Mouse (Mus musculus): ENCODE measurements at regions not wholly inside any gene's neighbourhood (a gene's known extent, or its start where the extent isn't known, plus 50 kb on each side); places are given as distances from the start of the nearest gene placed in this dataset.

DNA sequence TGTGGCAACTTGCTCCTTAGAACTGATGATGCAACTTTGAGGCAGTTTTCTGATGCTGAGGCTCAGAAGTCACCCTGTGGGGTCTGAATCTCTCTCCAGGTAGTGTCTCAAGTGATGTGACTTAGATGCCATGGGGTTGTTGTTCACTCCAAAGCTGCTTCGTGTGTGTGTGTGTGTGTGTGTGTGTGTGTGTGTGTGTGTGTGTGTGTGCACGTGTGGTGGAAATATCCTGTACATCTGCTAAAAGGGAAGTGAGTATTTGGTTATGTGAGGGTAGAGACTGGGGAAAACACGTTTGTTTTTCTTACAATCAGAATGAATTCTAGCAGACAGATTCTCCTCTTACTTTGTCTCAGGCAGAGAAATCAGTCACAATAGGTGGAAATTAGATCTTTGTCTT lies 276.5 kb downstream of the Insc start:
- H3K9me3 ChIP-seq, result no peaks in the 10 kb centered on the region
- H3K4me2 ChIP-seq, result no peak overlapping the region
- H3K9ac ChIP-seq, result no peak overlapping the region
- no peak overlapping the region for H3K4me3 ChIP-seq
- no peaks in the 10 kb centered on the region for H3K4me1 ChIP-seq
- H3K27me3 ChIP-seq, result no peaks in the 10 kb centered on the region
- no peaks in the 10 kb centered on the region for H3K36me3 ChIP-seq
- 56% methylated on average over 3 of the region's 3 CpGs for WGBS
- no peak overlapping the region for H3K27ac ChIP-seq
- no peak for ATAC-seq (ENCODE audit: insufficient number of reproducible peaks, low FRiP score, low TSS enrichment, low read depth)

DNA sequence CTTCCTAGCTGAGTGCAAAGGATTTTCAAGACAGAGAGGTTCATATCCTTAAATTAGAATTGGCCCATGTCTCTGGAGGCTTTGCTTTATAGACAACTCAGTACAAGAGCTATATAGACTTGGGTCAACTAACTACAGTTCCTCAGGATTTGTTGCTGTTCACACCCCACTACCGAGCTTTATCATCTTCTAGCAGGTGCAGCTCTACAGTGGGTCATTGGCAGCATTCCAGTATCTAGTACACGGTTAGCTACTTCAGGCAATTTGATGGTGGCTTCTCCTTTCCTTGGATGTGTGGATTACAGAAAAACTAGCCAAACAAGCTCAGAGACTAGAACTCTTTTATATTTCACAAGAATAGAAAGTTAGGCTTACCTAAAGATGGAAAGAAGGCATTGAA lies 282.3 kb downstream of the Insc start:
- Histone ChIP-seq H3K27ac (no peak overlapping the region), H3K4me1 (no peaks in the 10 kb centered on the region), H3K4me3 (no peak overlapping the region), H3K9ac (no peak overlapping the region), H3K27me3 (no peaks in the 10 kb centered on the region), H3K9me3 (no peaks in the 10 kb centered on the region), H3K36me3 (no peaks in the 10 kb centered on the region), H3K4me2 (no peak overlapping the region)
- 46% methylated on average over 2 of the region's 2 CpGs for WGBS
- no peak for ATAC-seq (ENCODE audit: insufficient number of reproducible peaks, low FRiP score, low TSS enrichment, low read depth)

DNA sequence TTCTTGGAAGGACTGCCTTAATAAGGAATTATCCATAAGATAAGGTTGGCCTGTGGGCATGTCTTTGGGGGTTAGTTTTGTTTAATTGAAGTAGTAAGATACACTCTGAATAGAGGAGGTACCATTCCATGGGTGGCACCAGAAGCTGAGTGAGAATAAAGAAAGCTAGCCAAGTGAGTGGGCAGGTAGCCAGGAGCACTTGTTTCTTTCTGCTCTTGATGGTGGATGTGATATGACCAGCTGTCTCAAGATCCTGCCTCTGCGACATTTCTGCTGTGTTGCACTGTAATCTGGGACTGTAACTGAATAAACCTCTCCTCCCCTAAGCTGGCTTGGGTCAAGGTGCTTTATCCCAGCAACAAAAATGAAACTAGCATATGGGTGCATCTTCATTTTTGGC lies 284.2 kb downstream of the Insc start:
- H3K9ac ChIP-seq, result no peak overlapping the region
- H3K27ac ChIP-seq, result no peak overlapping the region
- no peak overlapping the region for H3K4me3 ChIP-seq
- no peaks in the 10 kb centered on the region for H3K36me3 ChIP-seq
- no peaks in the 10 kb centered on the region for H3K4me1 ChIP-seq
- no peak for ATAC-seq (ENCODE audit: insufficient number of reproducible peaks, low FRiP score, low TSS enrichment, low read depth)
- no peak overlapping the region for H3K4me2 ChIP-seq
- 57% methylated on average over 1 of the region's 1 CpGs for WGBS
- no peaks in the 10 kb centered on the region for H3K27me3 ChIP-seq
- H3K9me3 ChIP-seq, result no peaks in the 10 kb centered on the region

DNA sequence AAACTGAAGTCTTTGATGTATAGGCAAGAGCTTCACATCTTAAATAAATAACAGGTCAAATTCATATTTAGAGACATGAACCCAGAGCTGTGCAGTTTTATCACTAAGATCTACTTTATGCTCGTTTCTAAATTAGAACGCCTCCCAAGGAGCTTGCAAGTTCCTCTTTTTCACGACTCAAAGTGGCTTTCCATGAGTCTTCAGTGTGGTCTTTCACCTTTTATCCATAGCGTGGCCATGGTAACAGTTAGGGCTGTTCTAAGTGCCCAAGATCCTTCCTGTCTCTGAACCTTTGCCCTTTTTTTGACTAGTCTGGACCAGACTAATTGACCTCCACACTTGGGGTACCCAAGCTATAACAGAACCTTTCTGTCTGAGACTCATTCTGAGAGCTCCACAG lies 290.5 kb downstream of the Insc start:
- Histone ChIP-seq H3K27ac (no peak overlapping the region), H3K4me2 (no peak overlapping the region), H3K4me1 (no peaks in the 10 kb centered on the region), H3K4me3 (no peak overlapping the region), H3K27me3 (no peaks in the 10 kb centered on the region), H3K9me3 (no peaks in the 10 kb centered on the region), H3K9ac (no peak overlapping the region), H3K36me3 (no peaks in the 10 kb centered on the region)
- no peak for ATAC-seq (ENCODE audit: insufficient number of reproducible peaks, low FRiP score, low TSS enrichment, low read depth)
- 64% methylated on average over 4 of the region's 4 CpGs for WGBS

DNA sequence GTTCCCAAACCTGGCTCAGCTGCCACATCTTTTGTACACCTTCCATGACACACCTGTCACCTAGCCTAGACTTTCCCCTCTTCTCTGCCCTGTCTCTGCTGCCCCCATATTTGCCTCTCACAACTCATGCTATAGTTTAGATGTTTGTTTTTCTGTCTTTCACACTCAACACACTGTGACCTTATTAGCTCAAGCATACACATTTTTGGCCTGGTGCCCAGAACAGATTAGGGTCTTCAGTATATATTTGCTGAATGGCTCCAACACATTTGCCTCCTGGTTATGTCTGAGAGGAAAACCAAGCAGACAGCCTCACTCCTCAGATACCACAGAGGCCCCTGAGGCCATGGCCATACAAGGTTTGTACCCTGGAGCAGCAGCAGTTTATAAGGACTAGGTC lies 312.0 kb downstream of the Insc start:
- no peaks in the 10 kb centered on the region for H3K36me3 ChIP-seq
- no peaks in the 10 kb centered on the region for H3K4me1 ChIP-seq
- H3K27me3 ChIP-seq, result no peaks in the 10 kb centered on the region
- H3K9me3 ChIP-seq, result no peaks in the 10 kb centered on the region
- H3K4me3 ChIP-seq, result no peak overlapping the region
- ATAC-seq (ENCODE audit: insufficient number of reproducible peaks, low FRiP score, low TSS enrichment, low read depth), result no peak
- no peak overlapping the region for H3K27ac ChIP-seq
- no peak overlapping the region for H3K4me2 ChIP-seq
- no peak overlapping the region for H3K9ac ChIP-seq

DNA sequence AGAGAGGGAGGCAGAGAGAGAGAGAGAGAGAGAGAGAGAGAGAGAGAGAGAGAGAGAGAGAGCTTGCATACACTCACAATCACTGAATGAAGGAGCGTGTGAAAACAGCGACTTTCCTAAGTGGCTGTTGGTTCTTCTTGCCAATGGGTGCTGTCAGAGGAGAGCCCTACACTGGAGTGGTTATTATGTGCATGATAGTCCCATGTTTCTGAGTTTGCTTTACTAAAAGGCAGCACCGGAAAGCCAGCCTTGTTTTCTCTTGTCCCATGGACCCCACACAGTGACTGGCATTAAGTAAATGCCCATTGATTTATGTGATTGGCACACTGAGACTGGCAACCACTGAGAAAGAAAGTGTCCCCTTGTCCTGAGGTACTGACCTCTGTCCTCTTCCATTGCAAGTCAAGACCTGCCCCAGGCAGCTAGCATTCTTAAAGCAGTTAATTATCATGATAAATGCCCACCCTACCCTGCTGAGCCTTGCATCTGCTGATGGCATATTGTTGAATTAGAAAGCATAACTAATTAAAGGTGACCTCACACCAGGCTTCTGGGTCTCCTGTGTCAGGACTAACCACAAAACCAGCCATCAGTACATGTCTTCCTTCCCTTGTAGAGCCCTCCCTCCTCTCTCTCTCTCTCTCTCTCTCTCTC lies 313.6 kb downstream of the Insc start:
- Histone ChIP-seq H3K4me2 (no peak overlapping the region), H3K4me1 (no peaks in the 10 kb centered on the region), H3K9me3 (no peaks in the 10 kb centered on the region), H3K27me3 (no peaks in the 10 kb centered on the region), H3K9ac (no peak overlapping the region), H3K27ac (no peak overlapping the region), H3K36me3 (no peaks in the 10 kb centered on the region), H3K4me3 (no peak overlapping the region)
- WGBS, result 52% methylated on average over 3 of the region's 3 CpGs
- no peak for ATAC-seq (ENCODE audit: insufficient number of reproducible peaks, low FRiP score, low TSS enrichment, low read depth)

DNA sequence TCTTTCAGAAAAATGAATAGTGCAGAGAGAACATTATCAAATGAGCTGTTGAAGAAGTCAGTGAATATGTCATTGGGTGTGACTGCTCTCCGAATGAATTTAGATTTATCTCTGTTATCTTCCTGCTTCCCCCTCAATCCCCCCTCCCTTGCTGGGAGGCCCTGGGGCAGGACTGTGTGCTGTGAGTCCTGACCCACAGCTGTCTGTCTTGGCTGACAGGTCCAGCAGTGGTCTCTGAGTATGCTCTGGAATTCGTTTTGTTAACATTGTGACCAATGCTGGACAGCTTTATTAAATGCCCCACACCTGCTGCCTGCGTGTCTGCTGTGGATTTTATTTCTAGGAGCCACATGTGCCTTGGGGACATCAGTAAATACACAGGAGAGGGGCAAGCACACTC lies 314.2 kb downstream of the Insc start:
- Histone ChIP-seq H3K4me1 (no peaks in the 10 kb centered on the region), H3K27me3 (no peaks in the 10 kb centered on the region), H3K27ac (no peak overlapping the region), H3K9ac (no peak overlapping the region), H3K4me2 (no peak overlapping the region), H3K4me3 (no peak overlapping the region), H3K36me3 (no peaks in the 10 kb centered on the region), H3K9me3 (no peaks in the 10 kb centered on the region)
- WGBS, result 24% methylated on average over 3 of the region's 3 CpGs
- no peak; the same call in 1 of the 2 replicates for ATAC-seq (ENCODE audit: insufficient number of reproducible peaks, low FRiP score, low TSS enrichment, low read depth)

DNA sequence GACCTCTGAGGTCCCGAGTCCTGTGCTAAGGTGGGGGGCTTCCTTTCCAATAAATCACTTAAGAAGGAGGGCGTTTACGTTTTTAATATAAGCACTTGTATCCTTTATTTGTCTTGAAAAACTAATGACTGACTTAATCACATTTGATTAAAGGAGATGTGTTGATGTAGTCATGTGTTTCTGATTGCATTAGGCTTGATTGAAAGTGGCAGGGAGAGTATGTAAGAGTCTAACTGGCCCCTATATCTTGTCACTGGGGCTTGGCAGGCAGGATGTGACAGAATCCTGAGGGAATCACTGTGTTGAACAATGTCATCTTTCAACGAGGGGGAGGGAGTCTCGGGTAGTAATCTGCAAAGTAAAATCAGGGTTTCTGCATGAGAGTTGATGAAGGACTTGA lies 316.7 kb downstream of the Insc start:
- no peak overlapping the region for H3K4me2 ChIP-seq
- no peaks in the 10 kb centered on the region for H3K4me1 ChIP-seq
- H3K27ac ChIP-seq, result no peak overlapping the region
- WGBS, result 61% methylated on average over 5 of the region's 5 CpGs
- no peak for ATAC-seq (ENCODE audit: insufficient number of reproducible peaks, low FRiP score, low TSS enrichment, low read depth)
- no peaks in the 10 kb centered on the region for H3K36me3 ChIP-seq
- H3K9ac ChIP-seq, result no peak overlapping the region
- H3K27me3 ChIP-seq, result no peaks in the 10 kb centered on the region
- H3K9me3 ChIP-seq, result no peaks in the 10 kb centered on the region
- H3K4me3 ChIP-seq, result no peak overlapping the region

DNA sequence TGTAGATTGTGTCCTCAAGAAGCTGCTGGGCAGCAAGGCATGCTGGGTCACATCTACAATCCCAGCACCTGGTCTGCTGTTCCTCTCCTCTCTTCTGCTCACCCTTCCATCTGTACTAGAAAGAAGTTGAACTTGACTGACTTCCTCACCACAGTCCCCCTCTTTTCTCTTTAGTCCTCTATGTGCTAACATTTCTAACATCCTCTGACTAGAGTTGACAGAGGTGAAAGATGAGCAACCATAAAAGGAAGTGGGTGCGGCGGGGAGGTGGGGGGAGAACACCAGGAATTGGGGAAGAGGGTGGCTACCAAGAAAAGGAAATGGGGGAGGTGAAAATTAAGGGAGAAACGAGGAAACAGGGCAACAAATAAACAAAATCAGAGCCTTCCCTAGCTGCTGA lies 319.3 kb downstream of the Insc start:
- no peaks in the 10 kb centered on the region for H3K4me1 ChIP-seq
- H3K36me3 ChIP-seq, result no peaks in the 10 kb centered on the region
- H3K9ac ChIP-seq, result no peak overlapping the region
- no peak overlapping the region for H3K4me3 ChIP-seq
- no peaks in the 10 kb centered on the region for H3K27me3 ChIP-seq
- H3K4me2 ChIP-seq, result no peak overlapping the region
- no peaks in the 10 kb centered on the region for H3K9me3 ChIP-seq
- no peak for ATAC-seq (ENCODE audit: insufficient number of reproducible peaks, low FRiP score, low TSS enrichment, low read depth)
- 37% methylated on average over 3 of the region's 3 CpGs for WGBS
- no peak overlapping the region for H3K27ac ChIP-seq

DNA sequence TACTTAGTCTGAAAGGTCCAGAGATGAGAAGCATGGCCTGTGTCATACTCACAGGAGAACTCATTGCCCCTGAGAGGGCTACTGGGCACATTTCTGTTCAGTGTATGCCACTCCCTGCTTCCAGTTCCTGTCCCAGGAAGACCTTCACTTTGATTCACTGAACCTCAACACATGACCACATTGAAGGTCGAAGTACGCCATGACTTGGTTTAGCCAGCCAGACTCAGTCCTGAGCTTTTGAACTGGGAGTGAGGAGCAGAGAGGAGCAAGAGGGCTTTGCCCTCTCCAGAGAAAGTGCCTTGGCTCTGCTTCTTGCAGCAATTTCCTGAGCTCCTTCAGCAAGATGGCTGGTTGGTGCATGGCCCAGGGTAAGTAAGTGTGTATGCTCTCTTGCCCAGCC lies 324.1 kb downstream of the Insc start:
- WGBS, result 95% methylated on average over 2 of the region's 2 CpGs
- Histone ChIP-seq H3K36me3 (no peaks in the 10 kb centered on the region), H3K27me3 (0 out of 2 replicates have a peak, but pooled peaks cover 3% of the 10 kb centered on the region), H3K4me1 (0 out of 2 replicates have a peak, but pooled peaks cover 5% of the 10 kb centered on the region), H3K4me3 (no peak overlapping the region), H3K4me2 (no peak overlapping the region), H3K27ac (no peak overlapping the region), H3K9ac (no peak overlapping the region), H3K9me3 (no peaks in the 10 kb centered on the region)
- ATAC-seq (ENCODE audit: insufficient number of reproducible peaks, low FRiP score, low TSS enrichment, low read depth), result no peak

DNA sequence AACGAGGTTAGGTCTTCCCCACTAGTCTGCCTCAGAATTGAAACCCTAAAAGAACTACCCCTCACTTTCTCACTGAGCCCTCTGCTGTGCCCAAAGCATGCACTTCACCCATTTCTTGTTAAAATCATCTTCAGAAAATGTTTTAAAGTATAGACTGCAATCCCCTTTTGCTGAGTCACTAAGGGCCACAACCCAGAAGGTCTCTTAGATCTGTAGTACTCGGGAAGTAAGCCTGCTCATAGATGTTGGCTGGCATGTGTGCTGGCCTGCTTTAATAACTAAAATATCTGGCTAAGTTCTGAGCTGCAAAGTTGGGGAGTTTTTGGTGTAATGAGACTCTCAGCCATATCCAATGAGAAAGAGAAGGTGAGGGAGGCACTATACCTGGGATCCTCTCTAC lies 329.9 kb downstream of the Insc start:
- Histone ChIP-seq H3K4me3 (no peak overlapping the region), H3K4me1 (0 out of 2 replicates have a peak, but pooled peaks cover 5% of the 10 kb centered on the region), H3K9me3 (no peaks in the 10 kb centered on the region), H3K27ac (no peak overlapping the region), H3K4me2 (no peak overlapping the region), H3K27me3 (0 out of 2 replicates have a peak, but pooled peaks cover 3% of the 10 kb centered on the region), H3K9ac (no peak overlapping the region), H3K36me3 (no peaks in the 10 kb centered on the region)
- WGBS, result 72% methylated on average over 2 of the region's 2 CpGs
- ATAC-seq (ENCODE audit: insufficient number of reproducible peaks, low FRiP score, low TSS enrichment, low read depth), result no peak

DNA sequence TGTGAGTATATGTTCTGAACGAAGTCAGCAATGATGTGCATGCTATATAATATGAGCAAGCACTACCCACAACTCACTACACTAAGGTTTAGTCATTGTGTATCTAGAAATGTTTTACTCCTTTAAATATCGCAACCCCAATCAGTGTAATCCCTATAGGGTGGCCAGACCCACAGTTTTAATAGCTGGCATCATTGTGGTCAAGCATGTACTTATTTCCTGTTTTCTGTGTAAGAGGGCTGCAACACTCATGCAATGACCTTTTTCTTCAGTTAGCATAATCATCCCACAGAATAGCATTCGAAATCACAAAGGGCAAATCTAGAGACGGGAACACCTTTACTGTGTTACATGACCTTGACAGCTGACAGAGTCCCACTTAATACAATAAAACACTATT lies 333.3 kb downstream of the Insc start:
- Histone ChIP-seq H3K27ac (no peak overlapping the region), H3K4me1 (0 out of 2 replicates have a peak, but pooled peaks cover 5% of the 10 kb centered on the region), H3K9ac (no peak overlapping the region), H3K27me3 (no peaks in the 10 kb centered on the region), H3K4me2 (no peak overlapping the region), H3K4me3 (no peak overlapping the region), H3K36me3 (no peaks in the 10 kb centered on the region), H3K9me3 (no peaks in the 10 kb centered on the region)
- ATAC-seq (ENCODE audit: insufficient number of reproducible peaks, low FRiP score, low TSS enrichment, low read depth), result no peak
- 82% methylated on average over 4 of the region's 4 CpGs for WGBS
